Mouse (Mus musculus) embryo, embryonic 11.5 days (tissue): Measurements from ENCODE around the gene Dus2.

Source experiments
- DNase-seq: peaks from one replicate; pipeline ENCODE4 v3.0.0-alpha.2; 2012; ENCODE audit warnings: low read depth, low spot score

Gene Dus2

GRCm38 (mm10) chr8:106075161-106075862, 84.2 kb downstream of the Dus2 start:
- DNase-seq, result no peak

GRCm38 (mm10) chr8:106075863-106076174, 84.7 kb downstream of the Dus2 start:
- no peak for DNase-seq

- no peak for DNase-seq
Observed at GRCm38 (mm10) chr8:106076612-106077011, 85.5 kb downstream of the Dus2 start.

- no peak for DNase-seq
Observed at GRCm38 (mm10) chr8:106077452-106078067, 86.4 kb downstream of the Dus2 start.

GRCm38 (mm10) chr8:106102321-106102720, 111.2 kb downstream of the Dus2 start:
- no peak for DNase-seq
